Mouse (Mus musculus): ENCODE measurements around the gene Pfdn6. TPM values are rescaled to one million over a fixed set of nuclear protein-coding genes. Genes with fewer than 3 reads are reported as not detected.
A peak's percentile ranks its signal among the peaks of the same experiment; 100 is the strongest.
"Not testable (repeated sequence)": the region's sequence is repeated elsewhere in the genome, so short reads cannot be mapped to it uniquely, and the experiment has no call there.

The Pfdn6 gene
- polyA plus RNA-seq, 1 experiment from 2014 or later, result 178 TPM

DNA sequence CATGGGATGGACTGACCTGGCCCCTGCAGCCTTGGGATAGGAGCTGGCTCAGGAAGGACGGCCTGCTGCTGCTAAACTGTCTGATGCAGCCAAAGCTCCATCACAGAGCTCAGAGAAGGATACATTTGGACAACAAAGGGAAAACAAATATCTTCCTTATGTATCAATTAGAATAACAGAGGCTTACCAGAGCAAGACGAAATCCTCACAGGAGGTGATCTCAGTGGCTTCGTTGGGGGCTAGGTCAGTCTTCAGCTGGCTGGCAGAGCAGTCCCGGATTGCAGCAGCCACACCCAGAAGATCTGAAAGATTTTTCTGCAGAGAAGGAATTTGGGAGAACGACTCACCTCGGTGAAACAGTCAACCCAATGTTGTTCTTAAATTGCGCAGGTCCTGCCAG lies 47.7 kb downstream of the Pfdn6 start:
- Histone ChIP-seq H3K27ac (replicated peaks) (no peak overlapping the region), H3K9me3 (no peaks in the 10 kb centered on the region), H3K4me1 (replicated peaks) (peaks cover 14% of the 10 kb centered on the region), H3K36me3 (no peaks in the 10 kb centered on the region), H3K27me3 (no peaks in the 10 kb centered on the region), H3K4me3 (no peak overlapping the region), H3K4me2 (no peak overlapping the region), H3K9ac (no peak overlapping the region)
- no peak for ATAC-seq (ENCODE audit: low read depth)
- 24% methylated on average over 7 of the region's 7 CpGs for WGBS

DNA sequence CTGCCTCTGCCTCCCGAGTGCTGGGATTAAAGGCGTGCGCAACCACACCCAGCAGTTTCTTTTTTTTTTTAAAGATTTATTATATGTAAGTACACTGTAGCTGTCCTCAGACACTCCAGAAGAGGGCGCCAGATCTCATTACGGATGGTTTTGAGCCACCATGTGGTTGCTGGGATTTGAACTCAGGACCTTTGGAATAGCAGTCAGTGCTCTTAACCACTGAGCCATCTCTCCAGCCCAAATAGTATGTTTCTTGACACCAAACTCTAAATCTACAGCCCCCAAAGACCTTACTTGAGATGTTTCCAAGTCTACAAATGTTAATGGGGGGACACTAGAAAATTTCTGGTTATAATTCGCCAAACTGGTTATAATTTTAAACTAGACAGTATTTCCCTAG lies 48.3 kb downstream of the Pfdn6 start:
- H3K4me1 ChIP-seq (replicated peaks), result peaks cover 14% of the 10 kb centered on the region
- not testable (repeated sequence) for H3K36me3 ChIP-seq; ATAC-seq (ENCODE audit: low read depth); H3K9ac ChIP-seq; H3K27ac ChIP-seq (replicated peaks); H3K4me2 ChIP-seq; H3K4me3 ChIP-seq; H3K9me3 ChIP-seq; H3K27me3 ChIP-seq
- 77% methylated on average over 6 of the region's 6 CpGs for WGBS

DNA sequence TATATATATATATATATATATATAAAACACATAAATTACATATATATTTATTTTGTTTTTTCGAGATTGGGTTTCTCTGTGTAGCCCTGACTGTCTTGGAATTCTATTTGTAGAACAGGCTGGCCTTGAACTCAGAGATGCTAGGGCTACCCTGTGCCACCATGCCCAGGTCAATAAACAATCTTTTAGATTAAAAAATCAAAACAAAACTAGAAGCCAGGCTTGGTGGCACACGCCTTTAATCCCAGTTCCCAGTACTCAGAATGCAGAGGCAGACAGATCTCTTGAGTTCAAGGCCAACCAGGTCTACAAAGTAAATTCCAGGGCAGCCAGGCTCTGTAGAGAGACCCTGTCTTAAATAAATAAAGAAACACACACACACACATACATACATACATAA lies 48.8 kb downstream of the Pfdn6 start:
- Histone ChIP-seq H3K27ac (replicated peaks) (no peak overlapping the region), H3K27me3 (no peaks in the 10 kb centered on the region), H3K4me1 (replicated peaks) (peaks cover 14% of the 10 kb centered on the region), H3K9ac (no peak overlapping the region), H3K36me3 (no peaks in the 10 kb centered on the region), H3K9me3 (no peaks in the 10 kb centered on the region), H3K4me3 (no peak overlapping the region), H3K4me2 (no peak overlapping the region)
- no peak for ATAC-seq (ENCODE audit: low read depth)
- 67% methylated on average over 2 of the region's 2 CpGs for WGBS

DNA sequence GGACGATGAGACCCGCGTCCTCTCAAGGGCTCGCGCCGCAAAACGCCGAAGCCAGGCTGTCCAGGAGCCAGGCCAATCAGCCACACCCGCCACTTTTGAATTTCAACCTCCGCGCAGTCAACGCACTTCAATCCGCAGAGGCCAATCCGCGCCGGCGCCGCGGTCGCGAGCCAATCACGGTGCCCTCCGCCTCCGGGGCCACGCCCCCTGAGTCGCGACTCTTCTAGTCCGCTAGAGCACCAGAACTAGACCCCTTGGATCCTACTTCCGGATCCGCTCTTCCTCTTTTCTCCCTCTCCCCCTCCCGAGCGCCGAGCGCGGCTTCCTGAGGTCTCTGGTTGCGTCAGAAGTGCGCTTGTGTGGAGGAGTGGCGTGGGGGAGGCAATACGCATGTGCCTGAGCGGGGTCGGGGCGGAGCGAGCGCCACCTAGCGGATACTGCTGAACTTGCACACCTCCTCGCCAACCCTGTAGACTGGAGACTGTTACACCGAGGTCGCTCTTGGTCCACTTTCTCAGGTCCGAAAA lies 49.5 kb downstream of the Pfdn6 start, which contains the start of gene Kifc1:
Kifc1 (minus strand) TSS at position 129 of the 527 bp plus-strand sequence.
- Histone ChIP-seq H3K4me3 (peak within 1 kb of the TSS; percentile 56), H3K27ac (replicated peaks) (no peak within 1 kb of the TSS), H3K9ac (peak within 1 kb of the TSS; percentile 71), H3K4me1 (replicated peaks) (peaks cover 14% of the 10 kb centered on the region), H3K27me3 (no peaks in the 10 kb centered on the region), H3K4me2 (peak within 1 kb of the TSS; percentile 75), H3K36me3 (no peaks in the 10 kb centered on the region), H3K9me3 (no peaks in the 10 kb centered on the region)
- WGBS, result under 1% methylated on average over 49 of the region's 49 CpGs
- ATAC-seq (ENCODE audit: low read depth), result peak; percentile 99

DNA sequence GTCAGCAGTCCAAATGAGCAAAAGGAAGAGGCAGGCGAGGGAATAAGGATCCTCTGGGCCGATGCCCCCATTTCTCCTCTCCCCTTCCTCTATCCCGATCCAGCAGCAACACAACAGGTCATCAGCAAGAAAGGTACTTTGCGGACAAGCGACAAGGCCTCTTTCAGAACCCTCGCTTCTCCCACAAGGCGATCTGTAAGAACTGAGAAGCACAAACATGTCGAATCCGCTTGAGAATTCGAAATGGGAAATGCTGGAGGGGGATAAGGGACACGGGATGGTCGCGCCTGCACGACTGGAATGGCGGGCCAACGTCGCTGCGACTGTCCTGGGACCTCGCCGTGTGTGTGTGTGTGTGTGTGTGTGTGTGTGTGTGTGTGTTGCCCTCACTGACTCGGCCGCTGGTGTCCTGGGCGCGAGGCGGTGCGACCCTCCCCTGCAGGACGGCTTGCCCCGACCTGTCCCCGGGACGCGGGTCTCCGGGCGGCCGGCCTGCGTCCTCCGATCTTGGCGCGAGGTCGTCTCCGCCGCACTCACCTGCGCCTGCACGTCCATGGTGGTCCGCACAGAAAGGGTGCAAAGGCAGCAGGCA lies 50.1 kb downstream of the Pfdn6 start:
- ATAC-seq (ENCODE audit: low read depth); H3K27ac ChIP-seq (replicated peaks); H3K36me3 ChIP-seq; H3K9me3 ChIP-seq; H3K27me3 ChIP-seq: not testable (repeated sequence)
- WGBS, result under 1% methylated on average over 38 of the region's 44 CpGs
- Histone ChIP-seq H3K4me1 (replicated peaks) (peaks cover 14% of the 10 kb centered on the region), H3K9ac (peak overlapping the region; percentile 71), H3K4me2 (peak overlapping the region; percentile 75), H3K4me3 (peak overlapping the region; percentile 56)

Other genes with a start within 250 kb of the Pfdn6 start
- gene March2, start 221.7 kb downstream of the Pfdn6 start, polyA plus RNA-seq (2015; fragmentation: Nextera tagmentation; extraction: Ambion mirVana), result 68.2 and 74.9 TPM in 2 replicates
- 455 and 504 TPM in 2 replicates for gene Rab11b, start 179.8 kb downstream of the Pfdn6 start, polyA plus RNA-seq (2015; fragmentation: Nextera tagmentation; extraction: Ambion mirVana)
- gene Angptl4, start 158.5 kb downstream of the Pfdn6 start, polyA plus RNA-seq (2015; fragmentation: Nextera tagmentation; extraction: Ambion mirVana), result 22.8 and 24.5 TPM in 2 replicates
- gene Kank3, start 129.8 kb downstream of the Pfdn6 start, polyA plus RNA-seq (2015; fragmentation: Nextera tagmentation; extraction: Ambion mirVana), result 36.2 and 40.3 TPM in 2 replicates
- 530 and 625 TPM in 2 replicates for gene Rps28, start 115.8 kb downstream of the Pfdn6 start, polyA plus RNA-seq (2015; fragmentation: Nextera tagmentation; extraction: Ambion mirVana)
- 558 and 559 TPM in 2 replicates for gene Ndufa7, start 115.8 kb downstream of the Pfdn6 start, polyA plus RNA-seq (2015; fragmentation: Nextera tagmentation; extraction: Ambion mirVana)
- 52.7 and 57.4 TPM in 2 replicates for gene Cd320, start 97.3 kb downstream of the Pfdn6 start, polyA plus RNA-seq (2015; fragmentation: Nextera tagmentation; extraction: Ambion mirVana)
- gene Gm7029, start 66.5 kb downstream of the Pfdn6 start, polyA plus RNA-seq (2015; fragmentation: Nextera tagmentation; extraction: Ambion mirVana), result not detected in 2 replicates
- gene Kifc1, start 49.7 kb downstream of the Pfdn6 start, polyA plus RNA-seq (2015; fragmentation: Nextera tagmentation; extraction: Ambion mirVana), result 1.2 and 2.5 TPM in 2 replicates
- gene Platr17, start 35.2 kb downstream of the Pfdn6 start, polyA plus RNA-seq (2015; fragmentation: Nextera tagmentation; extraction: Ambion mirVana), result 0.43 TPM in 1 of 2 replicates, not detected in the other
- gene Daxx, start 30.9 kb downstream of the Pfdn6 start, polyA plus RNA-seq (2015; fragmentation: Nextera tagmentation; extraction: Ambion mirVana), result 51.0 TPM in 2 replicates
- 30.4 and 31.1 TPM in 2 replicates for gene Tapbp, start 24.4 kb downstream of the Pfdn6 start, polyA plus RNA-seq (2015; fragmentation: Nextera tagmentation; extraction: Ambion mirVana)
- gene Zbtb22, start 24.4 kb downstream of the Pfdn6 start, polyA plus RNA-seq (2015; fragmentation: Nextera tagmentation; extraction: Ambion mirVana), result 17.3 and 17.7 TPM in 2 replicates
- gene Rgl2, start 10.8 kb downstream of the Pfdn6 start, polyA plus RNA-seq (2015; fragmentation: Nextera tagmentation; extraction: Ambion mirVana), result 59.5 and 64.7 TPM in 2 replicates
- gene Wdr46, start 317 bp upstream of the Pfdn6 start, polyA plus RNA-seq (2015; fragmentation: Nextera tagmentation; extraction: Ambion mirVana), result 26.9 and 27.6 TPM in 2 replicates
- gene B3galt4, start 11.1 kb upstream of the Pfdn6 start, polyA plus RNA-seq (2015; fragmentation: Nextera tagmentation; extraction: Ambion mirVana), result 10.8 and 11.7 TPM in 2 replicates
- 63.5 and 67.5 TPM in 2 replicates for gene Vps52, start 15.5 kb upstream of the Pfdn6 start, polyA plus RNA-seq (2015; fragmentation: Nextera tagmentation; extraction: Ambion mirVana)
- 912 and 939 TPM in 2 replicates for gene Rps18, start 15.7 kb upstream of the Pfdn6 start, polyA plus RNA-seq (2015; fragmentation: Nextera tagmentation; extraction: Ambion mirVana)
- 11.9 and 13.3 TPM in 2 replicates for gene H2-K1, start 60.0 kb upstream of the Pfdn6 start, polyA plus RNA-seq (2015; fragmentation: Nextera tagmentation; extraction: Ambion mirVana)
- gene Ring1, start 84.3 kb upstream of the Pfdn6 start, polyA plus RNA-seq (2015; fragmentation: Nextera tagmentation; extraction: Ambion mirVana), result 19.3 and 22.4 TPM in 2 replicates
- gene H2-Ke6, start 87.7 kb upstream of the Pfdn6 start, polyA plus RNA-seq (2015; fragmentation: Nextera tagmentation; extraction: Ambion mirVana), result 61.7 and 65.0 TPM in 2 replicates
- 158 and 161 TPM in 2 replicates for gene Slc39a7, start 91.3 kb upstream of the Pfdn6 start, polyA plus RNA-seq (2015; fragmentation: Nextera tagmentation; extraction: Ambion mirVana)
- 57.4 and 57.5 TPM in 2 replicates for gene Rxrb, start 91.5 kb upstream of the Pfdn6 start, polyA plus RNA-seq (2015; fragmentation: Nextera tagmentation; extraction: Ambion mirVana)
- 4.5 and 4.7 TPM in 2 replicates for gene Col11a2, start 99.1 kb upstream of the Pfdn6 start, polyA plus RNA-seq (2015; fragmentation: Nextera tagmentation; extraction: Ambion mirVana)
- gene H2-Oa, start 152.0 kb upstream of the Pfdn6 start, polyA plus RNA-seq (2015; fragmentation: Nextera tagmentation; extraction: Ambion mirVana), result 0.24 and 0.41 TPM in 2 replicates
- 16.0 and 17.7 TPM in 2 replicates for gene H2-DMa, start 179.2 kb upstream of the Pfdn6 start, polyA plus RNA-seq (2015; fragmentation: Nextera tagmentation; extraction: Ambion mirVana)
- gene Brd2, start 182.3 kb upstream of the Pfdn6 start, polyA plus RNA-seq (2015; fragmentation: Nextera tagmentation; extraction: Ambion mirVana), result 137 and 167 TPM in 2 replicates
- gene H2-DMb2, start 203.0 kb upstream of the Pfdn6 start, polyA plus RNA-seq (2015; fragmentation: Nextera tagmentation; extraction: Ambion mirVana), result not detected in 2 replicates
- gene H2-DMb1, start 212.7 kb upstream of the Pfdn6 start, polyA plus RNA-seq (2015; fragmentation: Nextera tagmentation; extraction: Ambion mirVana), result not detected in 2 replicates
- 0.60 and 1.4 TPM in 2 replicates for gene Tap1, start 247.2 kb upstream of the Pfdn6 start, polyA plus RNA-seq (2015; fragmentation: Nextera tagmentation; extraction: Ambion mirVana)
- 0.98 and 1.2 TPM in 2 replicates for gene Psmb9, start 247.4 kb upstream of the Pfdn6 start, polyA plus RNA-seq (2015; fragmentation: Nextera tagmentation; extraction: Ambion mirVana)